In the genomic region with DNA sequence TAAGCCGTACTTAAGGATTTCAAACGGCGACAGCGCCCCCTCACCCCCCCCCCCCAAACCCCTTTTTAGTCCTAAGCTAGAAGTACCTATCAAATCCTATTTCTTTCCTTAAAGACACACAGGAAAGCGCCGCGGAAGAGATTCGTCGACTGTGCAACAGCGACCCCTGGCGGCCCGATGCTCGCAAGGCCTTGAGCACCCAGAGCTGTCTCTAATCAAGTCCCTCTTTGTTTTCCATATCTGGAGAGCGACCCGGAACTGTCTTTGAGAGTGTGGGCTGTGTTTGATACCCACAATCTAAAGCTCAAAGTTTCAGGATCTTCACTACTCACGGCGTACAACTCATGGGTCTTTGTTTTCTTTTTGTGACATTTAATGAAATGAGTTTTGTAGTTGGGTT, we compare ENCODE assay signal across 8 mouse cellular contexts.
DNase-seq lines count a peak whose midpoint lies in the region; ATAC-seq and TF ChIP-seq lines count a peak whose summit lies in the region.

No protein-coding gene starts in this region.

- H3K4me1 ChIP-seq in hindbrain, embryonic 10.5 days (replicated peaks): peaks cover 5% of the 10 kb centered on the region; the same call in 1 of the 2 replicates
- no peaks in the 10 kb centered on the region for H3K4me1 ChIP-seq in lung, postnatal 0 days (ENCODE audit: insufficient read depth, low read depth, low read length)

- peak; percentile 85 for ATAC-seq in frontal cortex, adult (ENCODE audit: low TSS enrichment)
- ATAC-seq in lung, postnatal 0 days: peak; percentile 93

- peak; percentile 88 for TF ChIP-seq CTCF in lung, postnatal 0 days (IDR thresholded peaks at IDR 0.05)

- H3K27me3 ChIP-seq in hindbrain, embryonic 10.5 days (ENCODE audit: insufficient read depth, poor library complexity, severe bottlenecking): no peaks in the 10 kb centered on the region
- no peaks in the 10 kb centered on the region for H3K27me3 ChIP-seq in lung, postnatal 0 days (replicated peaks; ENCODE audit: insufficient read depth, low read length)

- H3K9me3 ChIP-seq in hindbrain, embryonic 10.5 days: no peaks in the 10 kb centered on the region
- H3K9me3 ChIP-seq in lung, postnatal 0 days (ENCODE audit: low read length): no peaks in the 10 kb centered on the region

- no peaks in the 10 kb centered on the region for H3K36me3 ChIP-seq in hindbrain, embryonic 10.5 days
- H3K36me3 ChIP-seq in lung, postnatal 0 days (ENCODE audit: insufficient read depth, low read length): no peaks in the 10 kb centered on the region

- H3K9ac ChIP-seq in lung, postnatal 0 days (replicated peaks; ENCODE audit: low read depth): peak overlapping the region; percentile 33; the same call in 1 of the 2 replicates

- H3K27ac ChIP-seq in hindbrain, embryonic 10.5 days: peak overlapping the region; percentile 93
- peak overlapping the region; percentile 80 for H3K27ac ChIP-seq in lung, postnatal 0 days (ENCODE audit: low read length)

- peak overlapping the region; percentile 56 for H3K4me3 ChIP-seq in hindbrain, embryonic 10.5 days
- peak overlapping the region; percentile 37 for H3K4me3 ChIP-seq in lung, postnatal 0 days (ENCODE audit: low read depth, low read length)

- WGBS in hindbrain, embryonic 10.5 days: under 1% methylated on average over 17 of the region's 17 CpGs
- WGBS in lung, postnatal 0 days: under 1% methylated on average over 17 of the region's 17 CpGs

- peak; percentile 76 for DNase-seq in MEL-GATA-1-ER (ENCODE audit: extremely low read depth, low read depth)
- DNase-seq in cerebellum, adult 8-10 months: peak; percentile 96
- peak; percentile 95 for DNase-seq in hindbrain, embryonic 10.5 days (ENCODE audit: low spot score)
- DNase-seq in layer of hippocampus, adult 9-11 months: peak; percentile 91
- peak; percentile 96 for DNase-seq in lung, postnatal 0 days (ENCODE audit: low spot score)
- DNase-seq in ovary, postnatal 14 days (ENCODE audit: low spot score): peak; percentile 91
- peak; percentile 94 for DNase-seq in thymus, postnatal 14 days

- TF ChIP-seq EP300 in lung, postnatal 0 days (IDR thresholded peaks at IDR 0.05): no peak

- H3K4me2 ChIP-seq in lung, postnatal 0 days (replicated peaks; ENCODE audit: low read depth, low read length): peak overlapping the region; percentile 54

Comparison
In these comparisons a context has a peak if more than half of its experiments do, and no peak if none do; other contexts are left out.
1. Peak in every context shown above with its lines: DNase-seq, ATAC-seq, H3K4me3 ChIP-seq and H3K27ac ChIP-seq.